Mouse (Mus musculus) v-Abl transformed pro-B cells (cell line): ENCODE data around the gene Rfc5.

ENCODE experiments used
- in situ Hi-C, 2 experiments: fragments of 400-800 bp; cut with MboI; formaldehyde crosslinking; loops; one replicate each; pipeline ENCODE4 v1.15.1; 2025; ENCODE audit not compliant: unreplicated experiment in 2 of 2

The Rfc5 gene

DNA sequence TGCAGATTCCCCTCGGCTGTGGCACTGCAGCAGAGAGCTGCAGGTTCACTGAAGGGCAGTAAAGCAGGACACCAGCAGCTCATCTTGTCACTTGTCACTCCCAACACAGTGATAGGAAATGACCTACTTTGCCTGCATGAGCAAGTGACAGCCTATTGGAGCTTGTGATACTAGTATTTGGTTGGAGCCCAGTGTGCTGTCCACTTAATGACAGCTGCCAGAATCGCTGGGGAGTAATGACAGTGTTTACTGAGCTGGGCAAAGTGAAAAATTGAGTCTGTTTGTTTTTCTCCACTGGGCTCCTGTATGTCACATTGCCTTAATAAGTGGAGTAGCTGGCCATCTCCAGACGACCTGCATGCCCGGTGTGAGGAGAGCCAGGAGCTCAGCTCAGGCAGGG, 8.6 kb downstream of the Rfc5 start:
- in situ Hi-C loops = loop anchor here (25.0 kb wide), 1 partner anchor 1718 kb away; no protein-coding TSS in a partner anchor

GRCm38 (mm10) chr5:117377731-117378130, 11.1 kb downstream of the Rfc5 start:
- in situ Hi-C loops = loop anchor here (25.0 kb wide), 1 partner anchor 1715 kb away; no protein-coding TSS in a partner anchor

DNA sequence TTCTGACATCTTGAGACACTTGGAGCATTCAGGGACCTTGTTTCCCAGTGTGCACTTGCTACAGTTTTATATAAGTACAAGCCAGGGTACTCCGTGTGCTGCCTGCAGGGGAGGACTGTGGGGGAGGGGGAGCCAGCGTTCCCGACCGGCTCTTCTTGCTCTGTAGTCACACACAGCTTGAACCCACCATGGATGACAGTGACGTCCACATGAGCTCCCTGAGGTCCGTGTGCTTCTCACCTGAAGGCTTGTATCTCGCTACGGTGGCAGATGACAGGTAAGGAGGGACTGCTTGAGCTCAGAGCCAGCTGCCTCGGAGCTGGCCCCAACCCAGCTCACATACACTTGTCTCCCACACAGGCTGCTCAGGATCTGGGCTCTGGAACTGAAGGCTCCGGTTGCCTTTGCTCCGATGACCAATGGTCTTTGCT, 12.5 kb downstream of the Rfc5 start:
- in situ Hi-C loops = loop anchor here (25.0 kb wide), 1 partner anchor 1714 kb away; no protein-coding TSS in a partner anchor

DNA sequence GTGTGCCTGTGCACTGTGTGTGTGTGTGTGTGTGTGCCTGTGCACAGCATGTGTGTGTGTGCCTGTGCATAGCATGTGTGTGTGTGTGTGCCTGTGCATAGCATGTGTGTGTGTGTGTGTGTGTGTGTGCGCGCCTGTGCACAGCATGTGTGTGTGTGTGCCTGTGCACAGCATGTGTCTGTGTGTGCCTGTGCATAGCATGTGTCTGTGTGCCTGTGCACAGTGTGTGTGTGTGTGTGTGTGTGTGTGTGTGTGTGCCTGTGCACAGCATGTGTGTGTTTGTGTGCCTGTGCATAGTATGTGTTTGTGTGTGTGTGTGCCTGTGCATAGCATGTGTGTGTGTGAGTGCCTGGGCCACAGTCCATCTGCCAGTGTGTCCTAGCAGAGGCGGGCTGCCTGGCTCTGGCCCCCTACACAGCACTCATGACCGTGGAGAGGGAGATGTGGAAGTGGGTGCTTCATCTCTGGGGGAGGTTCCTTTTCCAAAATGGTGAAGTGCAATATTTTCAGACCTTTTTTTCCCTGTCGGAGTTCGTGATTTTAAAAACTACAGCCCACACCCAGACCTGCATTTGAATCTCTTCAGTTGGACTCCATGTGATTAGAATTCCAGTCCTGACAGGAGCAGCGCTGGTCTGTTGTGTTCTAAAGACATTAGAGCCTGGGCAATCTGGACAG, 14.3 kb downstream of the Rfc5 start:
- in situ Hi-C loops = loop anchor here (25.0 kb wide), 1 partner anchor 1712 kb away; no protein-coding TSS in a partner anchor

DNA sequence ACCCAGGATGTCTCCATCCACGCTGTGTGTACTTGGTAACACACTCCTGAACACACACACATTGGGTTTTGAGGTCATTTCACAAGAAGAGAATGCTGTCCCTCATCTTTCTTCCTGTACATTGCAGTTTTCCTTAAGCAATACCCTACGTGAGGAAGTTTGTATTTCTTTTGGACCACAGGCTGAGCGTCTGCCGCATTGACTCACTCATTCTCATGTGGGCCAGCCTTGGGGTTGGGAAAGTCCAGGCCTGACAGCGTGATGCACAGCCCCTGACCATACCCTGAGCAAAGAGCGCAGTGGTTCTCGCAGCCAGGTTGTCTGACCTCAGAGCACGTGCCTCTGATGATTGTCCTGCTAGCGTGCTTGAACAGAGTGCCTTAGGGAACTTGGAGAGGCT, 15.4 kb downstream of the Rfc5 start:
- in situ Hi-C loops = no loop called here

DNA sequence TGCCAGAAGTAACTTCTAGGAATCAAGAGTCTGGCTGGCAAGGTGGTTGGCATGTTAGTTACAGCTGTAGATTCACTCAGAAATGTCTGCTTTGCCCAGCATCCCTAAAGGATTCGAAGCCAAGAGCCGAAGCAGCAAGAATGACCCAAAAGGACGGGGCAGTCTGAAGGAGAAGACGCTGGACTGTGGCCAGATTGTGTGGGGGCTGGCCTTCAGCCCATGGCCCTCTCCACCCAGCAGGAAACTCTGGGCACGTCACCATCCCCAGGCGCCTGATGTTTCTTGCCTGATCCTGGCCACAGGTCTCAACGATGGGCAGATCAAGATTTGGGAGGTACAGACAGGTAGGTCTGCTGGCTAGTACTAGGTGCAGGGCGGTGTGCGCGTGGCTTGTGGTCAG, 18.3 kb downstream of the Rfc5 start:
- in situ Hi-C loops = no loop called here

DNA sequence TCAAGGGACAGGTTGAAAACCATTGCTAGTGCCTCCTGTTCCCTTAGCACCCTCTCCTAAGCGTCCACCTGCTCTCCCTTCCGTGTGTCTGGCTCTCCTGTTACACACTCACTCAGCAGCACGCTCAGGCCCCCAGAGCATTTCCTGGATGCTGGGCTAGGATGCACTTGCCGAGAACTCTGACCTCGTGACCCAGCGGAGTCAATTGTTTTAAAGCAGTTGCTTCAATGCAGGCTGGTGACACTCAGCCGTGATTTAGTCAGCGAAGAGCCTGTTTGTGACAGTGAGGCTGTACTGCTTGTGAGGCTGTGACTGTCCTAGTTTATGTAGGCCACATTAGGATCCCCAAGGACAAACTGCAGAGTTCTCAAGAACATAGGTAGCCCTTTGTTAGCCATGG, 21.6 kb downstream of the Rfc5 start:
- in situ Hi-C loops = no loop called here

DNA sequence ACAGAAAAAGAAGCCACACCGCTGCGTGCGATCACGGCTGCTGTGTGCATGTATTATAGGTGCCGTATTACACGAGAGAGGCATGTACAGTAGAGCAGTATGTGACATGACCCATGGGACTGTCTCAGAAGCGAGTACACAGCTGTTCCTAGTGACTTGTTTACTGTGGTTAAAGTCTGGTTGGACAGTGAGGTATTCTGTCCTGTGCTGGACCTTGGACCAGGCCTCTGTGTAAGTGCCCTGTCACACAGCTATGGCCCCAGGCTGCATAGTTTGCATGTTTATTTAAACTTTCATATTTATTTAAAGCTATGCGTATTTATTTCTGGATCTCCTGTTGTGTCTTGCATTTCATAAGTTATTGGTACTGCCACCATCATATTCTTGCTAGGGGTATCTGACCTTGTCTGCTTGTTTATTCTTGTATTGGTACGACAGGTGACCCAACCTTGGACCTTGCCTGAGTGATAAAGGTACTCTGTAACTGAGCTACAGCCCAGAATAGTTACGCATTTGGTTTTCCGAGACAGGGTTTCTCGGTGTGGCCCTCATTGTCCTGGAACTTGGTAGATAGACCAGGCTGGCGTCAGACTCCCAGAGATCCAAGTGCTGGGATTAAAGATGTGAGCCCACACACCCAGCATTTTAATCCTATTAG, 22.8 kb downstream of the Rfc5 start:
- in situ Hi-C loops = no loop called here

DNA sequence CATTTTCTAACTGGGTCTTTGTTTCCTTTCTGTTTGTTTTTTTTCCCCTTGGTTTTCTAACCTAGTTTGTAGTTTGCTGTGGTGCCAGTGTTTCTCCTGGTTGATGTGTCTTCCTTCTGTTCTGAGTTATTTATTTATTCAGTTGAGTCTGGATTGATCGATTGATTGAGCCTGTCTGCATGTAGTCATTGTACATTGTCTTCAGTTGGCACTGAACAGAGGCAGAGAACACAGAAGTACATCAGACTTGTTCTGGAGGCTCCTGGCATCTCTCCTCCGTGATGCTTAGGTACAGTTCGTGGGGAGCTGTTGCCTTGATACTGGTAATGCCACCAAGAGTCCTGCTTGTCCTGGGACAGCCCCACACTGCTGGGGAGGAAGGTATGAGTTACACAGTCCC, 24.0 kb downstream of the Rfc5 start:
- in situ Hi-C loops = no loop called here

- in situ Hi-C loops = no loop called here
Observed at GRCm38 (mm10) chr5:117363066-117363782, 25.6 kb downstream of the Rfc5 start.

DNA sequence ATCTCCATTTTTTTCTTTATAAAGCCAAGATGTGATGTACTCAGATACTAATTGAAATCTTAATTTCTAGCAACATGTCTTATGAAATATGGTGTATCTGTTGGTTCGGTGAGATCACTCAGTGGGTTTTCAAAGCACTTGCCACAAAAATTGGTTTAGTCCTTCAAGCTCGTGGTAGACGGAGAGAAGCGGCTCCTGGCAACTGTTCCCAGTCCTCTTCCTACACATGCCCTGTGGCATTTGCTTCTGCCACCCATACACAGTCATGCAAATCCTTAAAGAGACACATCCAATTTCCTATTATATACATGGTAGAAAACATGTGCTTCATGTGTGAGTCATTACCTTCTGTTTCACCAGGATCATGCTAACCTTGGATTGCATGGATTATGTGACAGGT, 27.3 kb downstream of the Rfc5 start:
- in situ Hi-C loops = no loop called here

GRCm38 (mm10) chr5:117360631-117361541, 28.0 kb downstream of the Rfc5 start:
- in situ Hi-C loops = no loop called here

DNA sequence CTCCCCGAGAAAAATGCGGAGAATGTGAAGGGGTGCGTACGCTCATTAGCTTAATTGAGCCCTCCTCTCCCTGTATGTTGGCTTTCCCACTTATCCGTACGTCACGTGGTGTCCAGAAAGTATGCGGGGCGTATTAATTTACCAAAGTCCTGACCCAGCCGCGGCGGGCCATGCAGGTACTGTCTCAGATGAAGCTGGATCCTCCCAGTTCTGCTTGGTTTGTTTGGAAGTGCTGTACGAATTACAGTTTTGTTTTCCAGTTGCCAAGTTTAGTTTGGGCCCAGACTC, 28.7 kb downstream of the Rfc5 start:
- in situ Hi-C loops = no loop called here

DNA sequence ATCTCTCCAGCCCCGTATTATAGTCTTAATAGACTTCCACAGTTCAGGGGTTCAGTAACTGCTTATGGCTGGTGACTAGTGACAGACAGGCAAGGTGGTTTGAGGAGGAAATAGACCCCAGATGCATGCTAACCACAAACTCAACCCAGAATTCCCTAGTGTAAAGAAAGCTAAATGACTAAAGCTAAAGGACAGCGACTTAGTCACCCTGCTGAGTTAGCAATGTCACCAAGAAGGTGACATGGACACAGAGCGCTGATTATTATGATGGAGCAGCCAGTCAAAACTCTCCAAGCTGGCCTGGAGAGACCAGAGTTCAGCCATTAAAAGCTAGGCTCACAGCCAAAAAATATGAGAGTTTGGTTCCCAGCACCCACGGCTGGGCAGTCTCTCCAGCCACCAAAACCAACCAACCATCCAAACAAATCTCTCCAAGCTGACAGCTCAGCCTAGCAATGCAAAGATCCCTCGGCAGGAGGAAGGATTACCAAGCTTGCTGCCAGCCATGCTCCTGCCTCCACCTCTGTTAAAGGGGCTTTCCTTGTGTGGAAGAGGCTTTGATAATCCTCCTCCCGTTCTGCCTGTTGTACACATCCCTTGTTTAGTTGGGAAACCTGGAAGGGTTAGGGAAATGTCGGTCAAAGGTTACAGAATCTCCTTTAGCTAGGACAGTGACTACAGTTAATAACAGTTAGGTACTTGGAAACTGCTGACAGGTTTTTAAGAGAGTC, 29.2 kb downstream of the Rfc5 start:
- in situ Hi-C loops = no loop called here

DNA sequence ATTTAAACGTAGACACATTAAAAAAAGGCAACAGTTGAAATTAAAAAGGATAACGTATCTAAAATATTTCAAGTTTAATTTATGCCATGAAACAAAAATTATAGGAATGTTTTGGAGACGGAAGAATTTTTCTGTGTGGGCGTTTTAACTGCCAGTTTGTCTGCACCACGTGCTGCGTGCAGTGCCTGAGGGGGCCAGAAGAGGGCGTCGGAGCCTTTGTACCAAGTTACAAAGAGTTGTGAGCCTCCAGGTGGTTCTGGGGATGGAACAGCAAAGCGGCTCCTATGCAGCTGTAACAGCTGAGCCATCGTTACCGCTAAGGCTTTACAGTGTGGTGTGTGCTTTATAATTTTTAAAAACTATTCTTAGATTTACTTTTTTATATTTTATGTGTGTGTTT, 30.1 kb downstream of the Rfc5 start:
- in situ Hi-C loops = no loop called here

- in situ Hi-C loops = no loop called here
Observed at GRCm38 (mm10) chr5:117358248-117358630, 30.6 kb downstream of the Rfc5 start.

DNA sequence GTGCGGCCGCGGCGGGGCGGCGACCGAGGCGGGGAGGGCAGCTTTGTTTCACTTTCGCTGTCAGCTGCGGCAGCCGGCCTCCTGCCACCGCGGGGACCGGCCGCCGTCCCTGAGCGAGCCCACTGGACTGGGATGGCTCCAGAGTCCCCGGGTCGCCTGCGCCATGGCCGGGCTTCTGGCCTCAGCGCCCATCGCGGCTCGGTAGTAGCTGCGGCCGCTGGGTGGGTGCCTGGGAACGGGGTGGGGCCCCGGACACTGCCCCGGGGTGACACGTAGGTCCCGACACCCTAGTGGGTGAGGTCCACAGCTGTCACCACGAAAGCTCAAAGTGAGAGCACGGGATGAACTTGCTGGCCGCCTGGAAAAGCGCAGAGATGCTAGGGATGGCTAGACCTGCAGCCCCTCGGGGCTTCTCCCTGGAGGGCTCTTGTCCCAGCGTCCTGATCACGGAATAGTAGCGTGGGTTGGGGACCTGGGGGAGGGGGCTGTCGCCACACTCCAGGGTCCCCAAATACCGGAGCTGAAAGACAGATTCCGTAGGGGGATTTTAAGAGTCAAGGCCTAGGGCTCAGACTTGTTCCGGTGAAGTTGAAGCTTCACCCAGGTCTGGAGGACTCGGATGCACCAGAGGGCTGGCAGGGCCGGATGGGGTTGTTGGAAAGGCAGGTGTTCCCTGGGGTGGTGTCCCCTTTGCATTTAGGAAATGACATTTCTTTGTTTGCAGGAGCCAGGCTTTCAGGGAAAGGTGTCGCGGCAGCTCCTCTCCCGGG, 31.2 kb downstream of the Rfc5 start:
- in situ Hi-C loops = no loop called here

- in situ Hi-C loops = no loop called here
Observed at GRCm38 (mm10) chr5:117357129-117357477, 31.7 kb downstream of the Rfc5 start, which contains the start of gene Wsb2. Gene Wsb2, plus strand, starts transcription at chr5:117357304.

DNA sequence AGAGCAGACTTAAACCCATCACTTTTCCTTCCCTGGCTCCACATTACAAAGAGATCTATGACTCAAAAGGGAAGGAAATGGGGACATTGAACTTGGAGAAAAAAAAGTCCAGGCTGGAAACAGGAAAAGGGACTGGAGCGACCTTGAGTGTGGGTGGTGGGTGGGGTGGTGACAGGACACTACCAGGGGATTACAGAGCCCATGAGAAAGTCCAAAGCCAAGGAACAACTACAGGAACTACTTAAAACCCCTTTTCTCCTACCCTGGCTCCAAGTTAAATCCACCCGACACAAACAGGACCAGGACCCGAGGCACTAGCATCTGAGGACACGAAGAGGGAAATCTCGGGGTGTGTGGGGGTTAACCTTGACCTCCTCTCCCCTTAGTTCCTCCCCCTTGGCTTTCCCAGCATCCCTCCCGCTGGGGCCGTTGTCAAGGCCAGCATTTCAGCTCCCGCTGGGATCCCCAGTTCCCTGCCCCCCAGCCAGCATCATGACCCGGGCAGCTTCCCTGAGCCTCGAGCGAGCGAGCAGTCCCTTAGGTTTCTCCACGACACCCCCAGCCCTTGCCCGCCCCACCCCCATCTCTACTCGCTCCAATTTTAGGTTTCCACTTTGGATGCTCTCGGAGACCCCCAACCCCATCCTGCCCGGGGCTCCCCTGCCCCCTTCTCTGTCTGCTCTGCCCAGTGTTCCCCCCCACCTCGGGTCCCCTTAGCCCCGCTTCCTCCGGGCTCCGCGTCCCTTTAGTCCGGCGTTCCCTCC, 32.3 kb downstream of the Rfc5 start:
- in situ Hi-C loops = no loop called here
